Mouse (Mus musculus) CD4-positive, CD25-positive, alpha-beta regulatory T cell, adult 2 months (primary cell): ENCODE measurements around the gene Fam71b.
A peak's percentile ranks its signal among the peaks of the same experiment; 100 is the strongest.

ENCODE experiments used
- DNase-seq: peaks from one replicate; pipeline ENCODE4 v3.0.0-alpha.2; 2012; ENCODE audit warnings: low read depth, low spot score

Gene Fam71b

DNA sequence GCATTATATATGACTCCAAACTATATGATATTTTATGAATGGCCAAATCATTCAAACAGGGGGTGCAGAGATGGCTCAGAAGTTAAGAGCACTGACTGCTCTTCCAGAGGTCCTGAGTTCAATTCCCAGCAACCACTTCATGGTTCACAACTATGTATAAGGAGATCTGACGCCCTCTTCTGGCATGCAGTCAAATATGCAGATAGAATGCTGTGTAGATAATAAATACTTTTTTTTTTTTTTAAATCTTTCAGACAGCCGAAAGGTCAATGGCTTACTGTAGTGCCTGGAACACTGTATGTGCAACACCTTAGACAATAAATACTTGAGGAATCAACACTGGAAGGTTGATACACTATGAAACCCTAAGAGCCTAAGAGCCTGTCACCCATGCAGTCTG is 33.8 kb downstream of the Fam71b start:
- peak; percentile 31 for DNase-seq

DNA sequence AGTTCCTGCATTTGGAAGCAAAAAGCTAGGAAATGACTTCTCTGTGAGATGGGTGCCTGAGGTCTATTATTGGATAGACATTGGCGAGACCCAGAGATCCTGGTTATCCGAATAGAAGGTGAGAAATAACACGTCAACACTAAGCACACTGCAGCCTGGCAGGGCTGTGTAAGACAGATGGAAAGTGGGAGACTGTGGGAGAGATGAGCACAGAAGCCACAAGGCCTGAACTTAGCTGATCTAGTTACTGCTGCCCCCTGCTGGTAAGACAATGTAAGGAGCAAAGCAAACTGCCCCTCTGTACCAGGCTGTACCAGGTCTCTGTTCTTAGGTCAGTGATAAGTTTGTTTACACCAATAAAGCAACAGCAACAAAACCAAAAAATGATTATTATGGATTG is 34.8 kb downstream of the Fam71b start:
- DNase-seq, result peak; percentile 92

DNA sequence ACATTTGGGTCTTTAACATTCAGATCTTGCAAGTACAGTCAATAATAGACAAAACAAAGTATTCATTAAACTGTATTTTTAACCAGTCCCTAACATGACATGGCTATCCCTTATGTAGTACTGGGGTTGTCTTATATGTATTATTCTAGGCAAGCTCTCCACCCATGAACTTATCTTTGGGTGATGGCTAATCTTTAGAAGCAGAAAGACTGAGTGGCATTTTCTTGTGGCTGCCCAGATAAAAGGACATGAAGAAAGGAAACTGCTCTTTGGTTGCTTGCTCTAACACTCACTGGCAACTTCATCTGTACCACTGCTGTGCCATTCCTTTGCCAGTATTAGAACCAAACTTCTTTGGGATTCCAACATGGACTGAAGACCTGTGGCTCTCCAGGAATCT is 39.0 kb downstream of the Fam71b start:
- DNase-seq, result no peak

- peak; percentile 97 for DNase-seq
These were observed 40.5 kb downstream of the Fam71b start, which contains the start of gene Med7 for GRCm38 (mm10) chr11:46436760-46437458. Gene Med7, plus strand, starts transcription at chr11:46436925.

DNA sequence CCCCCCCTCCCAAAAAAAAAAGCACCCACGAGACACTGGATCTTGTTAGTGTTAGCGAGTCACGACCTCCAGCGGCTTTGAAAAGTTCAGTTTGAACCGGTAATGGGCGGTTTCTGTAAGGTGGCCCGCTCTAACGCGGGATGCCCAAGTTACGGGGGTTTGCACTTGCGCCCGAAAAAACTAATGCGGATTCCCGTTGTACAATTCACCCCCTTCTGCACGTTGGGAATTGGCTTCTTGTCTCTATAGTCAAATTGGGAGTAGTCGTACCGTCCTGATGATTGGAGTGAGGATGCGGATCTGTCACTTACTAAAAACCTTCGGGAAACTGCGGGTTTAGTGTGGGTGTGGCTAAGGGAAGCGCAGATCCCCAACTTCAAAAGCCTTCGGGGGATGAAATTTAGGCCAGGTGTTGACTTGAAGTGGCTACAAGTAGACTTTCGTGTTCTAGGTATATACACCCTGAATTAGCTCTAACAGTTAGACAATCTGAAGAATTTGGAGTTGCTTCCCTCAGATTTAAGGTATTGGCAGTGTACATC is 41.2 kb downstream of the Fam71b start:
- peak; percentile 79 for DNase-seq

- DNase-seq, result no peak
These were observed 42.7 kb downstream of the Fam71b start for GRCm38 (mm10) chr11:46439005-46439543.

GRCm38 (mm10) chr11:46441774-46442173 is 45.4 kb downstream of the Fam71b start:
- no peak for DNase-seq

DNA sequence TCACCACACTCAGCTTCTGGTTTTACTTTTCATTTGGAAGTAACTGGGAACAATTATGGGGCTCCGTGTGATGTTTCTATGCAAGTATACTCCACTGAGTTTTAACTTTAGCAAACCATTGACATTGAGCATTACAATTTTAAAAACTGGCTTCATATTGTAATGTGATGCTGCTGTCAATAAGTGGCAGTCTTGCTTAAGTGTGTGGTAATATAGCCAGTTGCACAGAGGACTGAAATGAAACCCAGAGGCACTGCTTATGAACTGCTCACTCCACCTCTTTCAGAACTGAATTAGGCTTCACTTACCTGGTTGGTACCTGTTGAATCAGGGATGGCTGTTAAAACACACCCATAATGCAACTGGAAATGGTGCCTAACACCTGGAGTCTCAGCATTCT is 46.8 kb downstream of the Fam71b start:
- DNase-seq, result peak; percentile 55

GRCm38 (mm10) chr11:46443979-46444378 is 47.6 kb downstream of the Fam71b start:
- no peak for DNase-seq

DNA sequence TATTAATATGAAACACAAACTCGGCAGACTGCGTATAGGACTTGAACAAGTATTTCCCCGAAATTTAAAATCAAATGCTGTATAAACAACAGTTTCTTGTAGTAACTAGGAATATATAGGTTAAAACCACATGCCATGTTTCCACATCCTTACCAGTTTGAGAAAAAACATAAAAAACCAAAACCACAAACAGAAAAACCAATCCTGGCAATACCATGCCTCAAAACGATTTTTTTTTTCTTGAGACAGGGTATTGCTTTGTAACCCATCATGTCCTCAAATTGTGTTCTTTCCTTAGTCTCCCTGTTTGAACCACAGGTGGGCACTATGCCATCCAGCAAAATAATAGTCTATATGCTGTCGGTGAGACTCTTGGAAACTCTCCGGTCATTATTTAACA is 49.8 kb downstream of the Fam71b start:
- DNase-seq, result no peak

GRCm38 (mm10) chr11:46447644-46448484 is 51.5 kb downstream of the Fam71b start:
- DNase-seq, result peak; percentile 65

GRCm38 (mm10) chr11:46449461-46450080 is 53.2 kb downstream of the Fam71b start:
- DNase-seq, result no peak

- DNase-seq, result peak; percentile 34
These were observed 58.2 kb downstream of the Fam71b start, which contains the start of gene Havcr2 for GRCm38 (mm10) chr11:46454453-46455045. Gene Havcr2, plus strand, starts transcription at chr11:46454935.
